Mouse (Mus musculus): ENCODE data around the gene Il18rap.
A peak's percentile ranks its signal among the peaks of the same experiment; 100 is the strongest.
"Not testable (repeated sequence)": the region's sequence is repeated elsewhere in the genome, so short reads cannot be mapped to it uniquely, and the experiment has no call there.

The Il18rap gene

DNA sequence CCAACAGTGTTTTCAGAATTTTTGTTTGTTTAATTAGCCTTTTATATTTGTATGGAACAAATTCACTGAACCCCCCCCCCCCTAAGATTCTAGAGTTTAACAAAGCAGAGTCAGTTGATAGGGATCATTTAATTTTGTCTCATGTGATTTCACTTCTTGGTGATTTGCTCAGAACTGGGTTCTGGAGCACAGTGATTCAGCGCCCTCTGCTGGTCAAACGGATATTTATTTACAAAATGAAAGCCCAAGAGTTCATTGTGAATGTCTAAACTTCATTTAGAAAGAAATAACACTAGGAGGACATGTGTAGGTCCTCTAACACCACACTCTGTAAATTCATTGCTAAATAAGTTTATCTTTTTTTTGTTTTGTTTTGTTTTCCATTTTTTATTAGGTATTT lies 29.5 kb downstream of the Il18rap start:
- peak; percentile 45 for DNase-seq (ENCODE audit: extremely low spot score, low spot score)

DNA sequence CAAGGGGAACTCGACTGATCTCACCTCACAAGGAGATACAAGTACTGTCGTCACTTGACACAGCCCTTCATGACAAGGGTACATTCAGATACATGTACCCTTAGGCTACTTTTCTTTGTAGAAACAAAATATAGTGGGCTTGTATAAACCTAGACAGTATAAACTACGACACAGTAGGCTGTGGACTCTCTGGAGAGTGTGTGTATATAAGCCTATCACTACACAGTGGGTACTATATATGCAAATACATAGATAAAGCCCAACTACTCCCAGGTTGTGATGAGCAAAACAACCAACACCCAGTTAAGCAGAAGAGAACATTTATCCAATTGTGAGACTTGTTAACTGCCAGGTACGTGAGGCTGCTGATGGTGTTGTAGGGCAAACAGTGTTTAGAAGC lies 31.5 kb downstream of the Il18rap start:
- no peak for DNase-seq (ENCODE audit: extremely low spot score, low spot score)

DNA sequence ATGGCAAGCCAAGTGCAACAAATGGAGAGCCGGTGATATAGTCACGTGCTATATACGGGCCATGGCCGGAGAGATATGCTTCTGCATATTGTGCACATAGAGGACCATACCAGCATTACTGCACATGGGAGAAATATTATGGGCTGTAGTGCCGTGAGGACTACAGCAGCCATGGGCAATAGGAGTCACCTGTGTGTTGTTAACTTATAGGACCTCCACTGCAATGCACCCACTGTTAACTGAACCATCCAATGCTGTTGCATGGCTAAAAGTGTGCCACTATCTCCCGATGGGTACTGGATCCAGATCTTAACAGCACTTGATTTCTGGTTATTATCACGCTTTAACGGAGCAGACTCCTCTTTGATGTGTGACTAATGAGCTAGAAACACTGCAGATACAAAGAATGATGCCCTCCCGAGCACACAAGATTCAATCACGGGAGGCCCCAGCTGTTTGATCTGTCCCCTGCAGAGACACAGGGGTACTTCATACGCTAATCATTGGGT lies 32.0 kb downstream of the Il18rap start:
- no peak for DNase-seq (ENCODE audit: extremely low spot score, low spot score)

DNA sequence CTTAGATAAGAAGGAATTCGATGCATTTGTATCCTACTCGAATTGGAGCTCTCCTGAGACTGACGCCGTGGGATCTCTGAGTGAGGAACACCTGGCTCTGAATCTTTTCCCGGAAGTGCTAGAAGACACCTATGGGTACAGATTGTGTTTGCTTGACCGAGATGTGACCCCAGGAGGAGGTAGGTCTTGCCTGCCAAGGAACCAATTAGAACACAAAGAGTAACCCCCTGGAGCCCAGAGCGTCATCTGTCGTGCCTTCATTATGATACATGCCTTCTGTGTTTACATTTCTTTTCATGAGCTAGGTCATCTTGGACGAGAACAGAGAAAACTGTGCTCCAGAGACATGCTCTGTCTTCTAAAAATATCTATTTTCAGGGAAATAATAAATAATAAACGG lies 32.6 kb downstream of the Il18rap start:
- DNase-seq (ENCODE audit: extremely low spot score, low spot score): no peak

GRCm38 (mm10) chr1:40569374-40569773 lies 54.2 kb downstream of the Il18rap start:
- DNase-seq (ENCODE audit: extremely low spot score, low spot score): no peak

GRCm38 (mm10) chr1:40579784-40580183 lies 64.6 kb downstream of the Il18rap start, which contains the start of gene Slc9a4:
TSS of gene Slc9a4 (plus strand) at chr1:40580081.
- peak; percentile 27 for DNase-seq (ENCODE audit: extremely low spot score, low spot score)

DNA sequence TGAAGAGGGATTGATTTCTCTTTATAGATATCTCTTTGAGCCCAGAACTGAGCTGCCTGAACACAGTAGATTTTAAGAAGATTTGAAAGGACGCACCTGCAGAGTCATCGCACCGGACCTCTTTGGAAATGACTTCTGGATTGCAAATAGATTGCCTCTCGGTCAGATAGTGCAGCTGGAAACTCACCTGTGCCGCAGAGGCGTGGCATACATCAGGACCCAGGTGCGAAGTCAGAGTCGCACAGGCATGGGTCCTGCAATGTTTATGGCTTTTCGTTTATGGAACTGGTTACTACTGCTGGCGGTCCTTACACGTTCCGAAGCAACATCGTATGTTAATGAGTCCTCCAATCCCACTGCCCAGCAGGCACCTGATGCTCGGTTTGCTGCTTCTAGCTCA lies 65.1 kb downstream of the Il18rap start:
- DNase-seq (ENCODE audit: extremely low spot score, low spot score): no peak

GRCm38 (mm10) chr1:40586776-40587175 lies 71.6 kb downstream of the Il18rap start:
- DNase-seq (ENCODE audit: extremely low spot score, low spot score): no peak

- DNase-seq (ENCODE audit: extremely low spot score, low spot score): no peak
Measured at GRCm38 (mm10) chr1:40590931-40591330, 75.8 kb downstream of the Il18rap start.

DNA sequence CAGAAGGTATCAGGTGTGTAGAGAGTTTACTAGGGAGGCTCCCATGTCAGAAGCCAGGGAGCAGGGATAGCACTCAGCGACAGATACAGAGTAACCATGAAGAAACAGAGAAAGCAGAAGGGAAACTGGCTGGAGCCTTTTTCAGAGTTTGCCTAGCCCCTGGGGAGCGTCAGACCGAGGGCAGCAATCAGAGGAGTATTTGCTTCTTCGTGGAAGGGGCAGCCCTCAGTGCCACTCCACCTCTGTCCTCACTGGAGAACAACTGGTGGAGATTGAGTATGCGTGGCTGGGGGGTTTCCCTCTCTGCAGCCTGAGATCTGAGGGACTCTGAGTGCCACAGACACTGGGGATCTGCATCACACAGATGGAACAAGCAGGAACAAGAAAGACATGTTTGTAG lies 82.7 kb downstream of the Il18rap start:
- DNase-seq (ENCODE audit: extremely low spot score, low spot score): no peak

DNA sequence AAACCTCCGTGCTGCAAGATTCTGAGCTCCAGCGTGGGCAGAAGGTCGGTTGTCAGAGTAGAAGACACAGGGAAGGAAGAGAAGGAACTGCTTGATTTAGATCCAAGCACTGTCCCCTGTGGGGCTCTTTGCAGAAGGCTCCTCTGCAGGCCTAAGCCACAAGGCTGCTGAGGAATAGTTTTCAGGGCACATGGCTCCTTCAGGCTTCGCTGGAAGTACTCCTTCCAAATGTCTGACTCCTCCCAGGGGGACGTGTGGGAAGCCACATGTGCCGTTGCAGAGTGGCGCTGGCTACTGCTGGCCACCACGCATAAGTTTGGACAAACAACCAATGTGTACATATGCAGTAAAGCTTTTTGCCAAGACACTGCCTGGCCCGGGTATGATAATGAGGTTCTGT lies 84.5 kb downstream of the Il18rap start:
- DNase-seq (ENCODE audit: extremely low spot score, low spot score): not testable (repeated sequence)

GRCm38 (mm10) chr1:40600394-40601327 lies 85.5 kb downstream of the Il18rap start:
- no peak for DNase-seq (ENCODE audit: extremely low spot score, low spot score)

Measured in neural tube, embryonic 10.5 days (tissue).